Mouse (Mus musculus) megakaryocyte progenitor cell, adult 5-6 weeks (primary cell): ENCODE measurements around the gene Ankzf1. TPM values are rescaled to one million over a fixed set of nuclear protein-coding genes. Genes with fewer than 3 reads are reported as not detected.

Source experiments
- ATAC-seq: replicated peaks from 2 replicates; pipeline ENCODE4 v1.8.0; 2016; ENCODE audit warnings: mild to moderate bottlenecking, moderate TSS enrichment, inconsistent platforms; ENCODE audit not compliant: poor library complexity
- total RNA-seq, 2 experiments: library from RNA; stranded (forward) in 1 of 2; stranded (reverse) in 1 of 2; fragments of 157-497, 149-512 nt in 1 of 2; fragments of 200-1000 nt in 1 of 2; gene quantifications; 2 replicates each; pipeline versions ENCODE4 v1.2.3 to v1.2.4; 2015 to 2017

The Ankzf1 gene
- total RNA-seq, 2 experiments from 2014 or later: 7.7 to 21.7 TPM

GRCm38 (mm10) chr1:75187914-75188483, 4.0 kb upstream of the Ankzf1 start:
- peak; percentile 64 for ATAC-seq

- ATAC-seq: 0 out of 2 replicates have a peak, but pooled peaks have one; percentile 5
Measured at GRCm38 (mm10) chr1:75190577-75190976, 1.4 kb upstream of the Ankzf1 start.

- no peak for ATAC-seq
Measured at GRCm38 (mm10) chr1:75191258-75191621, 711 bp upstream of the Ankzf1 start.

- ATAC-seq: peak; percentile 38
Measured at GRCm38 (mm10) chr1:75192452-75192851, 501 bp downstream of the Ankzf1 start.

- ATAC-seq: no peak
Measured at GRCm38 (mm10) chr1:75201236-75201635, 9.3 kb downstream of the Ankzf1 start.

GRCm38 (mm10) chr1:75208967-75209678, 17.2 kb downstream of the Ankzf1 start:
- ATAC-seq: peak; percentile 32

- ATAC-seq: peak; percentile 75
Measured at GRCm38 (mm10) chr1:75210136-75211087, 18.5 kb downstream of the Ankzf1 start, which contains the start of the genes Glb1l and Stk16. Glb1l (minus strand) TSS chr1:75210813. Stk16 (plus strand) TSS chr1:75210838.

GRCm38 (mm10) chr1:75211141-75211708, 19.3 kb downstream of the Ankzf1 start:
- ATAC-seq: no peak

GRCm38 (mm10) chr1:75212542-75212941, 20.6 kb downstream of the Ankzf1 start:
- ATAC-seq: no peak

- ATAC-seq: peak; percentile 49
Measured at GRCm38 (mm10) chr1:75213096-75213495, 21.1 kb downstream of the Ankzf1 start.

GRCm38 (mm10) chr1:75214442-75214841, 22.5 kb downstream of the Ankzf1 start:
- no peak for ATAC-seq

- ATAC-seq: no peak
Measured at GRCm38 (mm10) chr1:75214886-75215285, 22.9 kb downstream of the Ankzf1 start.

- ATAC-seq: no peak
Measured at GRCm38 (mm10) chr1:75215785-75216184, 23.8 kb downstream of the Ankzf1 start.

GRCm38 (mm10) chr1:75216797-75217585, 25.0 kb downstream of the Ankzf1 start:
- peak; percentile 20 for ATAC-seq

- ATAC-seq: no peak
Measured at GRCm38 (mm10) chr1:75217893-75218226, 25.9 kb downstream of the Ankzf1 start.

- ATAC-seq: peak; percentile 30
Measured at GRCm38 (mm10) chr1:75218227-75219001, 26.5 kb downstream of the Ankzf1 start.

- ATAC-seq: peak; percentile 67
Measured at GRCm38 (mm10) chr1:75219078-75219477, 27.1 kb downstream of the Ankzf1 start.

GRCm38 (mm10) chr1:75219531-75219930, 27.6 kb downstream of the Ankzf1 start, which contains the start of gene Tuba4a:
Tuba4a (minus strand) TSS chr1:75219865.
- ATAC-seq: no peak

- no peak for ATAC-seq
Measured at GRCm38 (mm10) chr1:75221538-75221937, 29.6 kb downstream of the Ankzf1 start.
